ENCODE assay signal across 9 mouse cellular contexts in the genomic region with DNA sequence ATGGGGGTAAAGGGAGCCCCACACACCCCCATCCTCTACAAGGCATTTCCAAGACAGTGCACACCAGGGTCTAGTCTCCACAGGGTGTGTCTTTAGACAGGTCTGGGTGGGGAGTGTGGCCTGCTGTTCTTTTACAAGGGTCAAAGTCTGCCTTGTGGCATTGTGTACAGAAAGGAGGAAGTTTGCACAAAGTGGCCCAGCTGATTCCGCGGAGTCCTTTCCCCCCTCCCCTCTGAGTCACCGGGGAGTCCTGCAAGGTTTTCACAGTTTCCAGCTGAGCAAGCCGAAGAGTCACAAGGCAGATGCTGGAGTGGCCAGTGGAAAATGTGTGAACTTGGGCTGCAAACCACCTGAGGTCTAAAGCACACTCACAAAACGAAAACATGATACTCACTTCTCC.
DNase-seq lines count a peak whose midpoint lies in the region; ATAC-seq and TF ChIP-seq lines count a peak whose summit lies in the region.
"Had no signal": no experiment of that assay in that cellular context is flagged by ENCODE, and none has a peak within 500 bp of the region (broad histone marks: within the 10 kb centered on the region; RNA-seq: fewer than 3 reads in every experiment).

No protein-coding gene starts in this region.

- 26% methylated on average over 5 of the region's 5 CpGs for WGBS in heart, embryonic 13.5 days
- WGBS in hindbrain, postnatal 0 days: 48% methylated on average over 5 of the region's 5 CpGs

- no peak overlapping the region for H3K4me3 ChIP-seq in heart, embryonic 13.5 days
- no peak overlapping the region for H3K4me3 ChIP-seq in hindbrain, postnatal 0 days (ENCODE audit: low read length)
- H3K4me3 ChIP-seq: limb, embryonic 12.5 days had no signal

- H3K4me2 ChIP-seq in heart, embryonic 13.5 days: peak overlapping the region; percentile 27
- H3K4me2 ChIP-seq in hindbrain, postnatal 0 days (ENCODE audit: low read depth, low read length): no peak overlapping the region
- H3K4me2 ChIP-seq: limb, embryonic 12.5 days had no signal

- H3K9me3 ChIP-seq in heart, embryonic 13.5 days: no peaks in the 10 kb centered on the region
- H3K9me3 ChIP-seq in hindbrain, postnatal 0 days (ENCODE audit: low read length): no peaks in the 10 kb centered on the region
- H3K9me3 ChIP-seq: limb, embryonic 12.5 days had no signal

- no peak overlapping the region; the same call in 1 of the 2 replicates for H3K27ac ChIP-seq in heart, embryonic 13.5 days (replicated peaks)
- H3K27ac ChIP-seq in hindbrain, postnatal 0 days: no peak overlapping the region
- H3K27ac ChIP-seq: limb, embryonic 12.5 days had no signal

- TF ChIP-seq CTCF in hindbrain, postnatal 0 days (IDR thresholded peaks at IDR 0.05; ENCODE audit: low read depth): no peak

- H3K4me1 ChIP-seq in heart, embryonic 13.5 days: peaks cover 41% of the 10 kb centered on the region
- H3K4me1 ChIP-seq in hindbrain, postnatal 0 days (ENCODE audit: insufficient read depth, low read length): no peaks in the 10 kb centered on the region

- H3K9ac ChIP-seq in heart, embryonic 13.5 days: peak overlapping the region; percentile 50; the same call in 1 of the 2 replicates
- no peak overlapping the region for H3K9ac ChIP-seq in hindbrain, postnatal 0 days (replicated peaks; ENCODE audit: low read length)
- H3K9ac ChIP-seq: limb, embryonic 12.5 days had no signal

- no peaks in the 10 kb centered on the region for H3K27me3 ChIP-seq in heart, embryonic 13.5 days (replicated peaks)
- no peaks in the 10 kb centered on the region for H3K27me3 ChIP-seq in hindbrain, postnatal 0 days (ENCODE audit: insufficient read depth, low read length)
- H3K27me3 ChIP-seq: limb, embryonic 12.5 days had no signal

- H3K36me3 ChIP-seq in heart, embryonic 13.5 days: no peaks in the 10 kb centered on the region
- no peaks in the 10 kb centered on the region for H3K36me3 ChIP-seq in hindbrain, postnatal 0 days (ENCODE audit: insufficient read depth, low read length)
- H3K36me3 ChIP-seq: limb, embryonic 12.5 days had no signal

- no peak for ATAC-seq in heart, embryonic 13.5 days (ENCODE audit: extremely low read depth, insufficient number of reproducible peaks, low FRiP score, low TSS enrichment)
- ATAC-seq in hindbrain, postnatal 0 days: no peak
- no peak for ATAC-seq in cerebellum, adult (ENCODE audit: insufficient number of reproducible peaks, low FRiP score, low TSS enrichment)

- peak; percentile 12 for DNase-seq in adrenal gland, adult 8-10 months
- DNase-seq in kidney, postnatal 4 days: peak; percentile 52 to 68
- peak; percentile 42 to 46 for DNase-seq in monocyte, adult 2 months (ENCODE audit: low read depth in 1 of 2, low spot score in 2 of 2)
- DNase-seq in hindbrain, postnatal 0 days (ENCODE audit: low spot score): no peak
- no peak for DNase-seq in layer of hippocampus, postnatal 25 days (ENCODE audit: extremely low spot score in 1 of 2, low spot score in 1 of 2)
- DNase-seq in left cerebral cortex, adult 18-20 months (ENCODE audit: low spot score in 2 of 2): no peak

Comparison
In these comparisons a context has a peak if more than half of its experiments do, and no peak if none do; other contexts are left out.
1. DNase-seq: peak in adrenal gland, adult 8-10 months (single experiment), kidney, postnatal 4 days (2 of 2) and monocyte, adult 2 months (2 of 2); none in hindbrain, postnatal 0 days (single experiment), layer of hippocampus, postnatal 25 days (0 of 2) and left cerebral cortex, adult 18-20 months (0 of 2).